Mouse (Mus musculus) thymus, adult 2 months (tissue): ENCODE results near the gene Ctsw.

Source experiments
- CTCF ChIP-seq: fragments of 200-500 bp; IDR thresholded peaks from 2 replicates; pipeline ENCODE4 v1.5.1; 2012; ENCODE audit warnings: mild to moderate bottlenecking, control low read depth, low read length, moderate library complexity, borderline replicate concordance; ENCODE audit not compliant: control insufficient read depth, poor library complexity, insufficient read depth; ENCODE audit errors: extremely low read depth
- POLR2A ChIP-seq: fragments of 200-500 bp; IDR thresholded peaks from 2 replicates; pipeline ENCODE4 v1.6.1; 2012; ENCODE audit warnings: mild to moderate bottlenecking, low read length, control low read depth, moderate library complexity; ENCODE audit not compliant: control insufficient read depth, poor library complexity, insufficient read depth; ENCODE audit errors: extremely low read depth

GRCm38 (mm10) chr19:5432992-5433852 is 35.1 kb downstream of the Ctsw start:
- TF ChIP-seq CTCF: no peak; the same call in 1 of the 2 replicates
- peak; percentile 66 for TF ChIP-seq POLR2A
